Mouse (Mus musculus): ENCODE data around the gene Slc7a14. TPM values are rescaled to one million over a fixed set of nuclear protein-coding genes. Genes with fewer than 3 reads are reported as not detected.
"Not testable (repeated sequence)": the region's sequence is repeated elsewhere in the genome, so short reads cannot be mapped to it uniquely, and the experiment has no call there.

Gene Slc7a14
- polyA plus RNA-seq, 1 experiment, result 0.01 TPM

DNA sequence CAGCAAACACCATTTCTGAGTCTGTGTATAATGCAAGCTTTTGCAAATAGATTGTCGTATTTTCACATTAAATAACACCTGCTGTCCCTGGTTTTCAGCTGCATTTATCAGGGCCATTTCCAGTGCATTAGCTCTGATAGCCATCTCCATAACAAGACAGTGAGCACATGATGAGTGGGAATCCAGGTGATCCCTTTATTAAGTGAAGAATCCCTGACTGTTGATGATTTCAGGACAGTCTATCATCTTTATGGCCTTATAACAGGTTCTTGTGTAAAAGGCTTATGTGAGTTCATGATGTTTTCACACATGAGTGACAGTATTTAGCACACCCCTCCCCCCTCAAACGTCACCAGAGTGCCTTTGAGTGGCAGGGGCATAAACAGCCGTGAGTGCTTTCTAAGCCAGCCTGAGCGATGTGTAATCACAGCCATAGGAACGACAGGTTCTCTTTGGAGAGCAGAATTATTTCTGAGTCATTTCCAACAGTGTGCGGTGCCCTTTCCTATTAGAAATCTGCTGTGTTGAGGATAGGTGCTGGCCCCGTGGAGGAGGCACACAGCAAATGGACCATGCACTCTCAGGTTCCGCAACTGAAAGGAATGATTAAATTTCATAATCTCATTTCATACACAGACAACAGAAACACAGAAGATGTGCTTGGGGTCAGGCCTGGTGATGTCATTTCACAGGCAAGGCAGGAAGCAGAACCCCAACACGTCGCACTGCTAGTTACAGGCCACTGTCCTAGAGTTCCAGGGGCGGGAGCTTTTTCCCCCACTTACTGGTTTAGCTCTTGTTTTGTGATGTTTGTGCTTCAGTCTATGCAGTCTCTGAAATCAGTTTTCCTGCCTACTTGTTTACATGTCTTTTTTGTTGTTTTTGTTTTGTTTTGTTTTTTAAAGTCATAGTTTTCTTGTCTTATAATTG, 18.2 kb downstream of the Slc7a14 start:
- TF ChIP-seq MYOG (IDR thresholded peaks at IDR 0.05; ENCODE audit: control insufficient read depth, extremely low read depth, insufficient read length) (no peak), CEBPB (IDR thresholded peaks at IDR 0.05; ENCODE audit: low read depth) (no peak)
- Histone ChIP-seq H3K36me3 (ENCODE audit: control insufficient read depth, insufficient read depth) (no peaks in the 10 kb centered on the region), H3ac (ENCODE audit: control insufficient read depth, insufficient read length, low read depth) (no peak overlapping the region), H3K4me3 (ENCODE audit: insufficient read depth, poor library complexity, severe bottlenecking) (no peak overlapping the region), H3K27me3 (ENCODE audit: control insufficient read depth, insufficient read depth, insufficient read length) (no peaks in the 10 kb centered on the region), H3K79me2 (ENCODE audit: control insufficient read depth, insufficient read depth) (no peaks in the 10 kb centered on the region), H3K79me3 (ENCODE audit: low read depth) (no peaks in the 10 kb centered on the region)

DNA sequence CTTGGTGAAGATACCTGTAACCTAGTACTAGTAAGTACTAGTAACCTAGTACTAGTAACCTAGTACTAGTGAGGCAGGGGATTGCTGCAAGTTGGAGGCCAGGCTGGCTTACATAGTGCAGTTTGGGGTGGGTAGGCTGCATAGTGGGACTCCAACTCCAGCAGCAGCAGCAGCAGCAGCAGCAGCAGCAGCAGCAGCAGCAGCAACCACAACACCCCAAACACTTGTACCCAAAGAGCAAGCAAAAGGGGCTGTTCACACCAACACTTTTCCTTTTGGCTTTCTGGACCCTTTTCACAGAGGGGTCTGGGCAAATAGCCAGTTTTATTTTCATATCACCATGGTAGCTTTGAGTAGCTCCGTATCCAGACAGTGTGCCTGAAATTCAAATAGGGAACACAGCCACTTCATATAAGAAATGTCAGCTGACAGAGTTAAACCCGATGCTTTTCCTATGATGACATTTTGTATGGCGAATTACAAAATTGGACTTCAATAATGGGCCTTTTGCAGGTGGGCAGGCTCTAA, 22.7 kb downstream of the Slc7a14 start:
- no peak for TF ChIP-seq MYOD1 (IDR thresholded peaks at IDR 0.05; ENCODE audit: control insufficient read depth, insufficient read length, low read depth)
- TF ChIP-seq USF1 (IDR thresholded peaks at IDR 0.05; ENCODE audit: low read depth), result no peak
- no peak for TF ChIP-seq CTCF (IDR thresholded peaks at IDR 0.05; ENCODE audit: control insufficient read depth, insufficient read depth, insufficient read length)
- no peak for TF ChIP-seq CEBPB (IDR thresholded peaks at IDR 0.05; ENCODE audit: low read depth)
- no peak for TF ChIP-seq FOSL1 (IDR thresholded peaks at IDR 0.05; ENCODE audit: insufficient read depth, low read length, poor library complexity, severe bottlenecking)
- no peak for TF ChIP-seq MYOG (IDR thresholded peaks at IDR 0.05; ENCODE audit: control insufficient read depth, extremely low read depth, insufficient read length)
- TF ChIP-seq MAX (IDR thresholded peaks at IDR 0.05), result no peak
- H3K36me3 ChIP-seq (ENCODE audit: control insufficient read depth, insufficient read depth), result no peaks in the 10 kb centered on the region
- H3ac ChIP-seq (ENCODE audit: control insufficient read depth, insufficient read length, low read depth), result no peak overlapping the region
- no peaks in the 10 kb centered on the region for H3K27me3 ChIP-seq (ENCODE audit: control insufficient read depth, insufficient read depth, insufficient read length)
- no peak overlapping the region for H3K4me3 ChIP-seq (ENCODE audit: insufficient read depth, poor library complexity, severe bottlenecking)
- H3K79me3 ChIP-seq (ENCODE audit: low read depth), result no peaks in the 10 kb centered on the region
- no peaks in the 10 kb centered on the region for H3K79me2 ChIP-seq (ENCODE audit: control insufficient read depth, insufficient read depth)

DNA sequence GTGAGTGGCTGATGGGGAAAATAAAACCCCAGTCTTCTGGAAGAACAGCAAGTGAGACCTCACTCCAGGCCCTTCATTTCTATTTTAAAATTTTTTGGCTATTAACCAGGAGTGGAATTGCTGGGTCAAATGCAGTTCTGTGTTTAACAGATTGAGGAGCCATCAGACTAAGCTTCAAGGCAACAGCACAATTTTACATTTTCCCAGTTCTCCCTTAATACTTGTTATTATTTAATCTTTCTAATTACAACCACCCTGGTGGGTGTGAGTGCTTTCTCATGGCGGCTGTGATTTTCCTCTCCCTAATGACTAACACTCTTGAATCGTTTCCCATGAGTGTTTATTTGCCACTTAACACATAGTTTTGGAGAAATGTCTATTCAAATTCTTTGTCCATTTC, 29.1 kb downstream of the Slc7a14 start:
- Histone ChIP-seq H3K79me3 (ENCODE audit: low read depth) (no peaks in the 10 kb centered on the region), H3K27me3 (ENCODE audit: control insufficient read depth, insufficient read depth, insufficient read length) (peaks cover 7% of the 10 kb centered on the region), H3K4me3 (ENCODE audit: insufficient read depth, poor library complexity, severe bottlenecking) (no peak overlapping the region), H3ac (ENCODE audit: control insufficient read depth, insufficient read length, low read depth) (no peak overlapping the region), H3K36me3 (ENCODE audit: control insufficient read depth, insufficient read depth) (no peaks in the 10 kb centered on the region), H3K79me2 (ENCODE audit: control insufficient read depth, insufficient read depth) (no peaks in the 10 kb centered on the region)
- TF ChIP-seq CTCF (IDR thresholded peaks at IDR 0.05; ENCODE audit: control insufficient read depth, insufficient read depth, insufficient read length) (no peak), MAX (IDR thresholded peaks at IDR 0.05) (no peak), USF1 (IDR thresholded peaks at IDR 0.05; ENCODE audit: low read depth) (no peak), MYOG (IDR thresholded peaks at IDR 0.05; ENCODE audit: control insufficient read depth, extremely low read depth, insufficient read length) (no peak), CEBPB (IDR thresholded peaks at IDR 0.05; ENCODE audit: low read depth) (no peak), MYOD1 (IDR thresholded peaks at IDR 0.05; ENCODE audit: control insufficient read depth, insufficient read length, low read depth) (no peak), FOSL1 (IDR thresholded peaks at IDR 0.05; ENCODE audit: insufficient read depth, low read length, poor library complexity, severe bottlenecking) (no peak)

DNA sequence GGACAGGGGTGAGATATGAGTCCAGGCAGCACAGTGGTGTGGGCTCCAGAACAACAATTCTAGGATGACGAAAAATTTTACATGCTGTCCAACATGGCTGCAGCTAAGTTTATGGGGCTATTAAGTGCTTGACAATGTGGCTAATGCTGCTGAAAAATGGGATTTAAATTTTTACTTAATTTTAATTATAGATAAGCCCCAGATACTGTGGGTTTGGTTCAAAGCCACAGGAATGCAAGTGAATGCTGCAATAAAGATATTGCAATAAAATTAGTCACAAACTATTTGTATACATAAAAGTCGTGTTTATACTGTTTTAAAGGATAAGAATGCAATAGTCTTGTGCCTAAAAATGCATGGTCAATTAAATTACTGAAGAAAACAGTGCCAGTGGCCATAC, 35.3 kb downstream of the Slc7a14 start:
- peaks cover 7% of the 10 kb centered on the region for H3K27me3 ChIP-seq (ENCODE audit: control insufficient read depth, insufficient read depth, insufficient read length)
- no peak for TF ChIP-seq CTCF (IDR thresholded peaks at IDR 0.05; ENCODE audit: control insufficient read depth, insufficient read depth, insufficient read length)
- TF ChIP-seq CEBPB (IDR thresholded peaks at IDR 0.05; ENCODE audit: low read depth), result no peak
- no peak for TF ChIP-seq MAX (IDR thresholded peaks at IDR 0.05)
- TF ChIP-seq MYOD1 (IDR thresholded peaks at IDR 0.05; ENCODE audit: control insufficient read depth, insufficient read length, low read depth), result no peak
- no peak for TF ChIP-seq USF1 (IDR thresholded peaks at IDR 0.05; ENCODE audit: low read depth)
- no peak for TF ChIP-seq FOSL1 (IDR thresholded peaks at IDR 0.05; ENCODE audit: insufficient read depth, low read length, poor library complexity, severe bottlenecking)
- TF ChIP-seq MYOG (IDR thresholded peaks at IDR 0.05; ENCODE audit: control insufficient read depth, extremely low read depth, insufficient read length), result no peak
- H3K79me3 ChIP-seq (ENCODE audit: low read depth), result no peaks in the 10 kb centered on the region
- no peaks in the 10 kb centered on the region for H3K79me2 ChIP-seq (ENCODE audit: control insufficient read depth, insufficient read depth)
- H3K36me3 ChIP-seq (ENCODE audit: control insufficient read depth, insufficient read depth), result no peaks in the 10 kb centered on the region
- H3ac ChIP-seq (ENCODE audit: control insufficient read depth, insufficient read length, low read depth), result no peak overlapping the region
- no peak overlapping the region for H3K4me3 ChIP-seq (ENCODE audit: insufficient read depth, poor library complexity, severe bottlenecking)

DNA sequence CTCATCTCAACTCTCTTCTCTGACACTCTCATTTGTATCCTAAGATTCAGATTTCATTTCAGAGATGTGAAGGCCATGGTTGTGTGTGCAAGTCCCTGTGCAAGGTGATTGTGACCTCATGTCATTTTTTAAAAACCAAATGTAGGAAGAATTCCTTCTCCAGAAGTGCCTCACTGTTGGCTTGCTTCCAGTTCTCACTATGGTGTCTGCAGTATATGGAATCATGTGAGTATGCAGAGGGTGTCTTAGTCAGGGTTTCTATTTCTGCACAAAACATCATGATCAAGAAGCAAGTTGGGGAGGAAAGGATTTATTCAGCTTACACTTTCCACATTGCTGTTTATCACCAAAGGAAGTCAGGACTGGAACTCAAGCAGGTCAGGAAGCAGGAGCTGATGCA, 36.9 kb downstream of the Slc7a14 start:
- H3K79me3 ChIP-seq (ENCODE audit: low read depth); H3K36me3 ChIP-seq (ENCODE audit: control insufficient read depth, insufficient read depth); H3K79me2 ChIP-seq (ENCODE audit: control insufficient read depth, insufficient read depth); H3K27me3 ChIP-seq (ENCODE audit: control insufficient read depth, insufficient read depth, insufficient read length); H3K4me3 ChIP-seq (ENCODE audit: insufficient read depth, poor library complexity, severe bottlenecking); H3ac ChIP-seq (ENCODE audit: control insufficient read depth, insufficient read length, low read depth): not testable (repeated sequence)

DNA sequence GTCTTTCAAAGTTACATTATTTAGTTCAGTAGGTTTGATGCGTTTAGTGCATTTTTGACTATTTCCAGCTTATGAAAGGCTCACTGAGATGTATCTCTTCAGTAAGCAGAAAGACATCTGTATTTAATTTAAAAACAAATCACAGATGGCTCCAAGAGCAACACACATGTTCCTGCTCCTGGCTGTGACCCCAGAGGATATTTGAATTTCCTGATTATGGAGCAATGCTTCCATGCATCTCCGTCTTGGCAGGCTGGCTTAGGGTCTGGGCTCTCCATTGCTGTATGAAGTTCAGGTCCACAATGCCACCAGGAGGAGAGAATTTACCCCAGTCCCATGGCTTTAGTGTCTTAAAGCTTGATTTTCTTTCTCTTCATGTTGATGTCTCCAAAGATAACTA, 37.5 kb downstream of the Slc7a14 start:
- no peak for TF ChIP-seq MYOG (IDR thresholded peaks at IDR 0.05; ENCODE audit: control insufficient read depth, extremely low read depth, insufficient read length)
- Histone ChIP-seq H3K4me3 (ENCODE audit: insufficient read depth, poor library complexity, severe bottlenecking) (no peak overlapping the region), H3ac (ENCODE audit: control insufficient read depth, insufficient read length, low read depth) (no peak overlapping the region), H3K27me3 (ENCODE audit: control insufficient read depth, insufficient read depth, insufficient read length) (no peaks in the 10 kb centered on the region), H3K79me3 (ENCODE audit: low read depth) (no peaks in the 10 kb centered on the region), H3K79me2 (ENCODE audit: control insufficient read depth, insufficient read depth) (no peaks in the 10 kb centered on the region), H3K36me3 (ENCODE audit: control insufficient read depth, insufficient read depth) (no peaks in the 10 kb centered on the region)
